Comparison of ENCODE assay signal across 8 mouse cellular contexts in the genomic region with DNA sequence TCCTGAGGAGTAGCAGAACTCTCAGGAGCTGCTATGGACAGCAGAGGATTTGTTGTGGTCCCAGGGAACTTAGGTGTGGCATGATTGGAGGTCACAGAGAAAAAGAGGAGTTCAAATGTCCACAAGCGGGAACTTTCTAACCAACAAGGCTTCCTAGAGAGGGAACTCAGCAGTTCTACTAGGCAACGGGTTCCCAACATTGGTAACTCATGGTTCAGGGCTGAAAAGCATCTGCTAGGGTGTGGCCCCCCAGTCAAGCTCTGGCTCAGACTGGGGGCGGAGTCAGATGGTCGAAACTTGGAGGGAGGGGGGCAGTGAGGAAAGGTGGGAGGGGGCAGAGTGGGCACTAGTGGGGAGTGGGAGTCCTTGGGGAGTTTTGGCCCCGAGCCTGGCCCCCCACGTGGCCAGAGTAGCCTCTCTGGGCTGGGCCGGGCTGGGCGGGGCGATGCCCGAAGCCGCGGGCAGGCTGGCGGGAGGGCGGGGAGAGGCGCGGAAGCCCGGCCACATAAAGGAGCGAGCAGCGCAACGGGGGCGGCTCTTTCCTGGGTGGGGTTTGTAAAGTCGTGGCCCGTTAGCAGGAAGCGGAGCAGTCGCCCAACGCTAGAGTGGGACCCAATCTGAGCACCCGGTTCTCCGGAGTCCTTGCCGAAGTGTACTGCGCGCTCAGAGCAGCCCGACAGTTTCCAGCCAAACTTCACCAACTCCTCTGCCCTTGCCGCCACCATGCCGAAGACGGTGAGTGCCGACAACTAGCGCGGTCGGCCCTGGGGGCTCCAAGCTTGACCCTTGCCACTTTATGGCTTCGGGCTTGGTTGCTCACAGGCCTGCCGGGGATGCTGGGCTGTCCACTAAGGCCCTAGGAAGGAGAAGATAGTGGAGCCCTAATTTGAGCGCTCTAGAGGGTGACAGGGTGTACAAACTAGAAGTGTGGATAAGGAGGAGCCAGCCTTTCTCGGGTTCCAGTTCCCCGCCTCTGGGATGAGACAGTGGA. TPM values are rescaled to one million over a fixed set of nuclear protein-coding genes. Genes with fewer than 3 reads are reported as not detected.
DNase-seq lines count a peak whose midpoint lies in the region; ATAC-seq lines count a peak whose summit lies in the region.

A gene (plus strand): TSS at position 534 of the 991 bp plus-strand sequence.

- ATAC-seq in frontal cortex, adult (ENCODE audit: low TSS enrichment) = peak; percentile 69
- ATAC-seq in hematopoietic stem cell, adult 5-6 weeks (replicated peaks in 1 of 2; ENCODE audit: insufficient read depth in 1 of 2, low FRiP score in 2 of 2, low TSS enrichment in 1 of 2, low read depth in 1 of 2, poor library complexity in 2 of 2, severe bottlenecking in 2 of 2) = peak; percentile 75 to 76

- DNase-seq in Muller cell, postnatal 12 days (ENCODE audit: inconsistent ontology term) = peak; percentile 80
- peak; percentile 3 to 17 for DNase-seq in cerebellum, adult 18-20 months
- DNase-seq in layer of hippocampus, adult 9-11 months = peak; percentile 37
- peak; percentile 88 for DNase-seq in lung, postnatal 10 days
- DNase-seq in ovary, postnatal 10 days (ENCODE audit: low spot score) = peak; percentile 18
- DNase-seq in thymus, postnatal 14 days = peak; percentile 84

RNA-seq across cellular contexts. Expression of the gene that starts here (rescaled TPM):
- 128 and 155 TPM in 2 replicates for total RNA-seq in hematopoietic stem cell, adult 5-6 weeks (2017)

Comparison
In these comparisons a context has a peak if more than half of its experiments do, and no peak if none do; other contexts are left out.
1. Peak in every context shown above with its lines: DNase-seq and ATAC-seq.
2. DNase-seq: peak in every context shown above with its lines; median percentile 88 in lung, postnatal 10 days; 84 in thymus, postnatal 14 days; 80 in Muller cell, postnatal 12 days; 37 in layer of hippocampus, adult 9-11 months; 18 in ovary, postnatal 10 days; 10 in cerebellum, adult 18-20 months.